Comparison of ENCODE assay signal across 8 mouse cellular contexts in the genomic region with DNA sequence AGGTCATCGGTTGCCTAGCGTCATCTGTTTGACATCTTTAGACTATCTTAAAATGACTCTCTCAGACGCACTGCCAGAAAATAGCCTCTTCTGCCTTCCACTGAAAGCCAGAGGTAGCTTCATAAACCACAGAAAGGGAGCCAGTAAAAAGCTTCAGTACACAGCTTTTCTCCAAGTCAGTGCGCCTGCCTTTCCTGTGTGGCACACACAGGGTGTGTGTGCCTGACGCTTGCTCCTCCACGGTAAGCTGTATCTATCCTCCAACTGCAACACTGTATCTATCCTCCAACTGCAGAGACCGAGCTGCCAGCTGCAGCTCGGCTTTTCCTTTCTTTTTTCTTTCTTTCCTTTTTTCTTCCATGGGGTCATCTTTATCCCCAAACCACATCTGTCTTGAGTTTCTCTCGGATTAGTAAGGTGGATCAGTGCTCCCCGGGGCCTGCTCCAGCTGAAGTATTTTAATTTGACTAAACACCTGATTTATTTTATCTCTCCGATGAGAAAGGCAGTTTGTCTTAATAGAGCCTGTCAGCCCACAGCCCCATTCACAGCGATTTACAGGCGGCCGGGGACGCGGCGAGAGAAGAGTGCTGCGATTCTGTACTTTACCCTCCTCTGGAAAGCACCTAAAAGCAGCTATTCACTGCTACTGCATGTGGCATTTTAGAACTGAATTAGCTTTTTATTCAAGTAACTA.
DNase-seq lines count a peak whose midpoint lies in the region; ATAC-seq and TF ChIP-seq lines count a peak whose summit lies in the region.

No protein-coding gene starts in this region.

- no peaks in the 10 kb centered on the region for H3K9me3 ChIP-seq in kidney, postnatal 0 days (replicated peaks; ENCODE audit: low read length)
- no peaks in the 10 kb centered on the region for H3K9me3 ChIP-seq in forebrain, embryonic 10.5 days
- no peaks in the 10 kb centered on the region for H3K9me3 ChIP-seq in intestine, embryonic 15.5 days
- H3K9me3 ChIP-seq in neural tube, embryonic 12.5 days = no peaks in the 10 kb centered on the region

- DNase-seq in kidney, postnatal 0 days (ENCODE audit: low spot score) = peak; percentile 14
- DNase-seq in kidney, postnatal 14 days = no peak
- DNase-seq in forebrain, embryonic 10.5 days (ENCODE audit: extremely low spot score, low spot score) = no peak
- DNase-seq in spleen, postnatal 10 days (ENCODE audit: low spot score in 2 of 2) = no peak

- no peaks in the 10 kb centered on the region for H3K27me3 ChIP-seq in kidney, postnatal 0 days (ENCODE audit: insufficient read depth, low read length)
- H3K27me3 ChIP-seq in forebrain, embryonic 10.5 days (ENCODE audit: poor library complexity, severe bottlenecking) = no peaks in the 10 kb centered on the region
- no peaks in the 10 kb centered on the region for H3K27me3 ChIP-seq in intestine, embryonic 15.5 days (replicated peaks)
- no peaks in the 10 kb centered on the region for H3K27me3 ChIP-seq in neural tube, embryonic 12.5 days (replicated peaks)

- H3K4me2 ChIP-seq in kidney, postnatal 0 days (ENCODE audit: low read length) = peak overlapping the region; percentile 41
- peak overlapping the region; percentile 39 for H3K4me2 ChIP-seq in intestine, embryonic 15.5 days (replicated peaks)
- peak overlapping the region; percentile 54 for H3K4me2 ChIP-seq in neural tube, embryonic 12.5 days (replicated peaks)

- H3K36me3 ChIP-seq in kidney, postnatal 0 days (ENCODE audit: insufficient read depth, low read length) = no peaks in the 10 kb centered on the region
- no peaks in the 10 kb centered on the region for H3K36me3 ChIP-seq in forebrain, embryonic 10.5 days (replicated peaks)
- no peaks in the 10 kb centered on the region for H3K36me3 ChIP-seq in intestine, embryonic 15.5 days
- no peaks in the 10 kb centered on the region for H3K36me3 ChIP-seq in neural tube, embryonic 12.5 days

- H3K9ac ChIP-seq in kidney, postnatal 0 days (ENCODE audit: low read depth, low read length) = no peak overlapping the region
- H3K9ac ChIP-seq in intestine, embryonic 15.5 days = no peak overlapping the region
- H3K9ac ChIP-seq in neural tube, embryonic 12.5 days = no peak overlapping the region

- no peak overlapping the region for H3K27ac ChIP-seq in kidney, postnatal 0 days
- H3K27ac ChIP-seq in forebrain, embryonic 10.5 days = peak overlapping the region; percentile 76
- H3K27ac ChIP-seq in intestine, embryonic 15.5 days = no peak overlapping the region
- 0 out of 2 replicates have a peak overlapping the region, but pooled peaks have one; percentile 7 for H3K27ac ChIP-seq in neural tube, embryonic 12.5 days

- peak overlapping the region; percentile 11; the same call in 1 of the 2 replicates for H3K4me3 ChIP-seq in kidney, postnatal 0 days (replicated peaks; ENCODE audit: low read depth, low read length)
- peak overlapping the region; percentile 39 for H3K4me3 ChIP-seq in forebrain, embryonic 10.5 days
- H3K4me3 ChIP-seq in intestine, embryonic 15.5 days (replicated peaks) = no peak overlapping the region
- peak overlapping the region; percentile 16; the same call in 1 of the 2 replicates for H3K4me3 ChIP-seq in neural tube, embryonic 12.5 days

- WGBS in kidney, postnatal 0 days = 21% methylated on average over 18 of the region's 18 CpGs
- 24% methylated on average over 18 of the region's 18 CpGs for WGBS in forebrain, embryonic 10.5 days
- WGBS in intestine, embryonic 15.5 days = 23% methylated on average over 18 of the region's 18 CpGs
- 10% methylated on average over 18 of the region's 18 CpGs for WGBS in neural tube, embryonic 12.5 days

- no peaks in the 10 kb centered on the region for H3K4me1 ChIP-seq in kidney, postnatal 0 days (replicated peaks; ENCODE audit: insufficient read depth, low read length)
- H3K4me1 ChIP-seq in forebrain, embryonic 10.5 days = peaks cover 68% of the 10 kb centered on the region
- H3K4me1 ChIP-seq in intestine, embryonic 15.5 days (replicated peaks) = peaks cover 3% of the 10 kb centered on the region; the same call in 1 of the 2 replicates
- H3K4me1 ChIP-seq in neural tube, embryonic 12.5 days = peaks cover 38% of the 10 kb centered on the region

- no peak for ATAC-seq in kidney, postnatal 0 days (replicated peaks; ENCODE audit: low FRiP score, low read depth)
- peak; percentile 46 for ATAC-seq in intestine, embryonic 15.5 days
- peak; percentile 80 for ATAC-seq in neural tube, embryonic 12.5 days (ENCODE audit: low FRiP score, low read depth)
- no peak for ATAC-seq in activated CD4-positive, CD25-positive, alpha-beta regulatory T cell, adult 4 months
- no peak for ATAC-seq in granulocyte monocyte progenitor cell, adult 5-6 weeks (replicated peaks; ENCODE audit: poor library complexity, severe bottlenecking)

- TF ChIP-seq CTCF in kidney, postnatal 0 days (IDR thresholded peaks at IDR 0.05; ENCODE audit: low read depth) = no peak

Comparison
In these comparisons a context has a peak if more than half of its experiments do, and no peak if none do; other contexts are left out.
1. ATAC-seq: peak in intestine, embryonic 15.5 days (single experiment) and neural tube, embryonic 12.5 days (single experiment); none in kidney, postnatal 0 days (single experiment), activated CD4-positive, CD25-positive, alpha-beta regulatory T cell, adult 4 months (single experiment) and granulocyte monocyte progenitor cell, adult 5-6 weeks (single experiment).
2. H3K27ac ChIP-seq: peak in forebrain, embryonic 10.5 days (single experiment) and neural tube, embryonic 12.5 days (single experiment); none in kidney, postnatal 0 days (single experiment) and intestine, embryonic 15.5 days (single experiment).
3. Peak in every context shown above with its lines, with median percentiles within 50 percentile points of each other: H3K4me2 ChIP-seq.